Mouse (Mus musculus) ovary, postnatal 14 days (tissue): ENCODE results near the gene Ap4e1.
"Not testable (repeated sequence)": the region's sequence is repeated elsewhere in the genome, so short reads cannot be mapped to it uniquely, and the experiment has no call there.

Source experiments
- DNase-seq: peaks from one replicate; pipeline ENCODE4 v3.0.0; 2022; ENCODE audit warnings: low spot score

The Ap4e1 gene

GRCm38 (mm10) chr2:127077611-127078010 is 69.1 kb downstream of the Ap4e1 start:
- no peak for DNase-seq

GRCm38 (mm10) chr2:127079066-127079465 is 70.5 kb downstream of the Ap4e1 start:
- DNase-seq = not testable (repeated sequence)

- no peak for DNase-seq
These were observed 71.5 kb downstream of the Ap4e1 start for GRCm38 (mm10) chr2:127079881-127080590.

- no peak for DNase-seq
These were observed 72.2 kb downstream of the Ap4e1 start for GRCm38 (mm10) chr2:127080591-127081218.

- no peak for DNase-seq
These were observed 77.7 kb downstream of the Ap4e1 start for GRCm38 (mm10) chr2:127086235-127086634.

- not testable (repeated sequence) for DNase-seq
These were observed 81.6 kb downstream of the Ap4e1 start for GRCm38 (mm10) chr2:127090151-127090550.

GRCm38 (mm10) chr2:127092000-127092399 is 83.5 kb downstream of the Ap4e1 start:
- no peak for DNase-seq

- DNase-seq = no peak
These were observed 100.5 kb downstream of the Ap4e1 start for GRCm38 (mm10) chr2:127108986-127109385.
